Mouse (Mus musculus): ENCODE data around the gene Chd3.

DNA sequence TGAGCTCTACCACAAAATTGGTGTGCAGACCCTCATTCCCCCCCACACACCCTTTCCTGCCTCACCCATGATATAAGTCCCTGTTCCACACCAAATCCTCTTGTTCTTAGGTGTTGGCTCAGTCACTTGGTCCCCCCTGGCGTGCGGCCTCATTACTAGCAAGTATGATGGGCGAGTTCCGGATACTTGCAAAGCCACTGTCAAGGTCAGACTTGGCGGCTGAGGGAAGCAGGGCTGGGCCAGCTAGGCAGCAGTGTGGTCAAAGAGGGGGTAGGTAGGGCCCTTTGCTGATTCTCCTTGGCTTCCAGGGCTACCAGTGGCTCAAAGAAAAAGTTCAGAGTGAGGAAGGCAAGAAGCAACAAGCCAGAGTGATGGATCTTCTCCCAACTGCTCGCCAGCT is 38.1 kb downstream of the Chd3 start:
- TF ChIP-seq CTCF (IDR thresholded peaks at IDR 0.05; ENCODE audit: low read depth) (no peak), EP300 (IDR thresholded peaks at IDR 0.05; ENCODE audit: low read depth) (no peak)
